Mouse (Mus musculus) forebrain, embryonic 16.5 days (tissue): ENCODE results near the gene D930020B18Rik. TPM values are rescaled to one million over a fixed set of nuclear protein-coding genes. Genes with fewer than 3 reads are reported as not detected.

ENCODE experiments used
- ATAC-seq: fragments of 200-750 bp; cut with Nextera tagmentation; 2 replicates; pipeline ENCODE4 v1.8.0; 2017; ENCODE audit warnings: mild to moderate bottlenecking, moderate library complexity
- H3K27ac ChIP-seq: fragments of 300-500 bp; sonication (generic); 2 replicates; pipeline ENCODE4 v1.5.1; 2014; ENCODE audit warnings: low read length, control low read depth
- H3K27me3 ChIP-seq: fragments of 300-500 bp; sonication (generic); replicated peaks from 2 replicates; pipeline ENCODE4 v1.6.1; 2014; ENCODE audit warnings: low read length; ENCODE audit not compliant: control insufficient read depth, insufficient read depth
- H3K36me3 ChIP-seq: fragments of 300-500 bp; sonication (generic); 2 replicates; pipeline ENCODE4 v1.6.1; 2014; ENCODE audit not compliant: control insufficient read depth, insufficient read depth
- H3K4me1 ChIP-seq: fragments of 300-500 bp; sonication (generic); replicated peaks from 2 replicates; pipeline ENCODE4 v1.6.1; 2014; ENCODE audit warnings: low read length; ENCODE audit not compliant: control insufficient read depth, insufficient read depth
- H3K4me2 ChIP-seq: fragments of 300-500 bp; sonication (generic); 2 replicates; pipeline ENCODE4 v1.6.1; 2014; ENCODE audit warnings: mild to moderate bottlenecking, low read length, control low read depth
- H3K4me3 ChIP-seq: fragments of 300-500 bp; sonication (generic); replicated peaks from 2 replicates; pipeline ENCODE4 v1.5.1; 2014; ENCODE audit warnings: mild to moderate bottlenecking, low read length, control low read depth
- H3K9ac ChIP-seq: fragments of 300-500 bp; sonication (generic); replicated peaks from 2 replicates; pipeline ENCODE4 v1.6.1; 2014; ENCODE audit warnings: low read depth, low read length, control low read depth
- H3K9me3 ChIP-seq: fragments of 300-500 bp; sonication (generic); 2 replicates; pipeline ENCODE4 v1.6.1; 2016; ENCODE audit warnings: low read length; ENCODE audit not compliant: control insufficient read depth
- WGBS: fragments of 180-500 bp; shearing (Covaris S2); extraction: QIAGEN DNeasy Blood & Tissue Kit; methylation state at CpG from one replicate; pipeline ENCODE4 v1.1.7; 2014; 5-methylcytosine and 5-hydroxymethylcytosine counted together
- polyA plus RNA-seq: library from polyadenylated mRNA; unstranded; fragments of >200 nt; fragmentation: Nextera tagmentation; extraction: Ambion mirVana; gene quantifications from 2 replicates; pipeline ENCODE4 v1.2.1, GENCODE M21; 2015

D930020B18Rik gene
- polyA plus RNA-seq, 1 experiment from 2014 or later: 0.27 TPM

DNA sequence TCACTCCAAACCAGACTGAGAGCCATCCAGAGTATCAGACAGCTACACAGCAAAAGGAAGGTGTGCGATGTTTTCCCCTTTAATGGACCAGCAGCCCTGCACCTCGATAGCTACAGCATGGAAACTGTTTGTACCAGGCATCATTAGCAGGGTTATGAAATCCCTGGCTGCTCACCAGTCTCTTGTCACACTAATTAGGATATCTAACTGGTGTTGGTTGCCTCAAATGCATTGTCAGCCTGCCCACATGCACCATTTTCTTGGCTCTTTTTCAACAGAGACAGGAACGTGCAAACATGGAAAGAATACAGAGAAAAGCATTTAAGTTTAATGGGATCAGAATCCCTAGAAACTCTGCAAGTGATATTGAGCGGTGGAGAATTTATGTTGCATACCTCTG is 14.5 kb downstream of the D930020B18Rik start:
- no peaks in the 10 kb centered on the region for H3K4me1 ChIP-seq
- peak; percentile 33; the same call in 1 of the 2 replicates for ATAC-seq
- H3K9ac ChIP-seq: no peak overlapping the region
- H3K4me3 ChIP-seq: no peak overlapping the region
- no peak overlapping the region for H3K27ac ChIP-seq
- H3K4me2 ChIP-seq: no peak overlapping the region
- no peaks in the 10 kb centered on the region for H3K36me3 ChIP-seq
- H3K27me3 ChIP-seq: no peaks in the 10 kb centered on the region
- 60% methylated on average over 4 of the region's 4 CpGs for WGBS
- no peaks in the 10 kb centered on the region for H3K9me3 ChIP-seq

DNA sequence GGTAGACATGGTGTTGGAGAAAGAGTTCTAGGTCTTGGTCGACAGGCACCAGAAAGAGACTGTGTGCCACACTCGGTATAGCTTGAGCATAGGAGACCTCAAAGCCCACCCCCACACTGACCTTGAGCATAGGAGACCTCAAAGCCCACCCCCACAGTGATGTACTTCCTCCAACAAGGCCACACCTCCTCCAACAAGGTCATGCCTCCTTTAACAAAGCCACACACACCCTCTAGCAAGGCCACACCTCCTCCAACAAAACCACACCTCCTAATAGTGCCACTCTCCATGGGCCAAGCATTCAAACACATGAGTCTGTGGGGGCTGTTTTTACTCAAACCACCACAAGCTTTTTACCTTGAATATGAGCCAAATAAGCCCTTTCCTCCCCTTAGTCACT is 21.3 kb downstream of the D930020B18Rik start:
- no peak for ATAC-seq
- no peaks in the 10 kb centered on the region for H3K9me3 ChIP-seq
- H3K27ac ChIP-seq: no peak overlapping the region
- H3K27me3 ChIP-seq: no peaks in the 10 kb centered on the region
- no peaks in the 10 kb centered on the region for H3K36me3 ChIP-seq
- H3K4me3 ChIP-seq: no peak overlapping the region
- no peak overlapping the region for H3K9ac ChIP-seq
- 93% methylated on average over 2 of the region's 2 CpGs for WGBS
- H3K4me2 ChIP-seq: no peak overlapping the region
- H3K4me1 ChIP-seq: no peaks in the 10 kb centered on the region; the same call in 1 of the 2 replicates

DNA sequence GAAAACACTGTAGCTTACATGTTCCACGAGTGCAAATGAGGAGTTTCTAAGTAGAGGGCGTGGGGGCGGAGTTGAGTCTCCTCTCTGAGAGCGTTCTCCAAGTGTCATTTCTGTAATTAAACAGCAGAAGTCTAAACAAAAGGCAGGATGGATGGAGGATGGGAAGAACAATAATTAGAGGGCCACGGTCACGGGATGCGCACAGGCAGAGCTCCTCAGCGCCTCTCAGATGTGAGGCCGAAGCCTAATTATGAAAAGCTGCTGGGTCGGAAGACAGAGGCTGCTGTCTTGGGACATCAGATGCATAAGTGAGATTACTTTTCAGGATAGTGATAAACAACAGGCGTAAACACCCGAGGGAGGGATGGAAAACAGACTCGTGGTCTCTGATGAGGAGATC is 22.2 kb downstream of the D930020B18Rik start:
- ATAC-seq: 0 out of 2 replicates have a peak, but pooled peaks have one; percentile 12
- H3K27ac ChIP-seq: no peak overlapping the region
- H3K4me1 ChIP-seq: no peaks in the 10 kb centered on the region; the same call in 1 of the 2 replicates
- H3K36me3 ChIP-seq: no peaks in the 10 kb centered on the region
- H3K9me3 ChIP-seq: no peaks in the 10 kb centered on the region
- WGBS: 35% methylated on average over 13 of the region's 13 CpGs
- no peak overlapping the region for H3K4me2 ChIP-seq
- no peak overlapping the region for H3K9ac ChIP-seq
- no peak overlapping the region for H3K4me3 ChIP-seq
- no peaks in the 10 kb centered on the region for H3K27me3 ChIP-seq

DNA sequence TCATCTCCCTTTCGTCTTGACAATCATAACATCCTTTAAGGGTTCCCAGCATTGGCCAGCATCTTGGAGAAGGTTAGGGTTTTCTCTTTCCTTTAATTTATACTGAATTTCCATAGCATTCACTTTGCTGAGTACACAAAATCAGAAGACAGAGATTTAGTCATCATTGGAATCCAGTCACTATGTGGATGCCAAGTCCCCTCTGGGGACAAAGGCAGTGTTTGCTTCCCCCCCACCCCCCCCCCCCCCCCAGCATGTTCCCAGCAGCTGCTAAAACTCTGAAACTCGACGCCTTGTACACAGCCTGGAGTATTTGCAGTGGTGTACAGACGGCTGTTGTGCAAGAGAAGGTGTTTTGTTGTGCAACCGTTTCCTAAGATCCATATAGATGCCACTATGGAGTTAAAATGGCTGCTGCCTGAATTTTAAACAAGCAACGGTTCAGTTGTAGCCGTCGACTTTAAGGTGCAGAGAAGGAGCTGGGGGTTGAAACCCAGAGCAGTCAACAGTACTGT is 24.3 kb downstream of the D930020B18Rik start:
- ATAC-seq: no peak
- H3K9ac ChIP-seq: no peak overlapping the region
- H3K27me3 ChIP-seq: no peaks in the 10 kb centered on the region
- no peak overlapping the region for H3K4me3 ChIP-seq
- H3K36me3 ChIP-seq: no peaks in the 10 kb centered on the region
- 71% methylated on average over 8 of the region's 8 CpGs for WGBS
- no peaks in the 10 kb centered on the region for H3K9me3 ChIP-seq
- H3K4me2 ChIP-seq: no peak overlapping the region
- no peak overlapping the region for H3K27ac ChIP-seq
- no peaks in the 10 kb centered on the region; the same call in 1 of the 2 replicates for H3K4me1 ChIP-seq

DNA sequence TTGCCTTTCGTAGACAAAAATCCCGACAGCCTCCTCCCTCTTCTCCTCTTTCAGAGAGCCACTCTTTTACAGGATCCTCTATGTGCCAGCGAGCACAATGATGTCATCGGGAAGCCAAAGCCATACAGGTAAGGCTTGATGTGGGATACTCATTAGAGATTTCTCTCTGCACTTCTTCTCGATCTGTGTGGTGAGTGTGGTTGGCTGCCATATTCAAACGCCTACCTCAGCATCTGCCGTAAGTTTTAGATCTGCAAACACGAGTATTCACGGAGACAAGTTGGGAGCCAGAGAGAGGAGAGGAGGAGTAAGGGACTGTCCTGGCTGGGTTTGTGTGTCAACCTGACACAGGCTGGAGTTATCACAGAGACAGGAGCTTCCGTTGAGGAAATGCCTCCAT is 27.7 kb downstream of the D930020B18Rik start:
- H3K9me3 ChIP-seq: no peaks in the 10 kb centered on the region
- no peaks in the 10 kb centered on the region for H3K36me3 ChIP-seq
- no peaks in the 10 kb centered on the region for H3K27me3 ChIP-seq
- H3K9ac ChIP-seq: no peak overlapping the region
- no peak overlapping the region for H3K4me2 ChIP-seq
- no peaks in the 10 kb centered on the region for H3K4me1 ChIP-seq
- no peak overlapping the region for H3K4me3 ChIP-seq
- 88% methylated on average over 10 of the region's 10 CpGs for WGBS
- H3K27ac ChIP-seq: no peak overlapping the region
- ATAC-seq: no peak

DNA sequence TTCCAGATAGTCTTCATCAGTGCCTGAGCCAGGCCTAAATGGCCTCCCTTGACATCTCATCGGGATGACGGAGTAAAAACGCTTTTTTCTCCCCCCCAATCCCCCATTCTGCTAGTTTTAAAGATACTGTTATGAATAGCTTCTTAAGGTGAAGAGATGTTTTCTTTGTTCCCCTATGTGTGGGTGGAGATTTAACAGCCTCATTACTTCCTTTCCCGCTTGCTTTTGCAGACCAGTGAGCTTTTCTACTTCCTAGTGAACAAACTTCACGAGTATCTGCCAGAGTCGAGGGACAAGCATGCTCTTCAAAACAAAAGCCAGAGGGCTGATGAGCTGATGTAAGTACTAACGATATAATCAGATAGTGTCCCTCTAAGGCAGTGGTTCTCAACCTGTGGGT is 35.6 kb downstream of the D930020B18Rik start:
- Histone ChIP-seq H3K27me3 (no peaks in the 10 kb centered on the region), H3K9me3 (no peaks in the 10 kb centered on the region), H3K27ac (no peak overlapping the region), H3K9ac (no peak overlapping the region), H3K4me3 (no peak overlapping the region), H3K36me3 (no peaks in the 10 kb centered on the region), H3K4me1 (no peaks in the 10 kb centered on the region), H3K4me2 (no peak overlapping the region)
- ATAC-seq: no peak
- WGBS: 48% methylated on average over 7 of the region's 7 CpGs

DNA sequence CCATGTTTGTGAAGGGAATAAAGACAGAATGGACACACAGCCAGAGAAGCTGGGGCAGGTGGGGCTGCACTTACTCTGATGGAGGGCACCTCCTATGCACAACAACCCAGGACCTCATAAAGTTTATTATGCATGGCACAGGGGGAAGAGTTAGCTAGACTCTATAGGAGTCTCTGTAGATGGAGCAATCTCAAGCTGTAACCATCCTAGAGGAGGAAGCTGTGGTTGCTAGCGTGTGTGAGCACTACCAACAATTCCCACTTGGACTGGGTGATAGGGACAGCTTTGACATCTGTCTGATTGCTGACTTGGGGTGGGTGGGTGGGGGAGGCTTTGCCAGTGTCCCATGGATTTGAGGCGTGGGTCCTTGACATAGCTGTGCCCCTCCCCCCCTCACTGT is 39.5 kb downstream of the D930020B18Rik start:
- Histone ChIP-seq H3K4me2 (no peak overlapping the region), H3K27ac (no peak overlapping the region), H3K9me3 (no peaks in the 10 kb centered on the region), H3K4me1 (no peaks in the 10 kb centered on the region), H3K4me3 (no peak overlapping the region), H3K9ac (no peak overlapping the region), H3K36me3 (no peaks in the 10 kb centered on the region), H3K27me3 (no peaks in the 10 kb centered on the region)
- 87% methylated on average over 2 of the region's 2 CpGs for WGBS
- ATAC-seq: no peak

DNA sequence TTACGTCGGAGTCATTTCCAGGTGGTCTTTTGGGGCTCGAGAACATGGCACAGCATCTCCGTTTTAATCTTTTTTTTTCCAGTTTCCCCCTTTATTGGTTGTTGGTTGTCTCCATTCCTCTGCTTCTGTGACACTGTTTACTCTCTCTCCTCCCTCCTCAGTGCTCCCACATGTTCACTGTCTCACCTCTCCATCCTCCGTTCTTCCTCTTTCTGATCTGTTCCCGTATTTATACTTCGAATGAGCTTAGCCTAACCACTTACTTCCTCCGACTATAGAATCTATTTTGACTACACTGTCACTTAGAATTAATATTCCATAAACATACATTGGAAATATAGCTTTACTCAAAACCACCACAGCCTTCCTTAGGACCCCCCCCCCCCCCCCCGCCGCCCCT is 41.2 kb downstream of the D930020B18Rik start:
- H3K4me1 ChIP-seq: no peaks in the 10 kb centered on the region
- no peaks in the 10 kb centered on the region for H3K36me3 ChIP-seq
- H3K27me3 ChIP-seq: no peaks in the 10 kb centered on the region
- H3K9ac ChIP-seq: no peak overlapping the region
- ATAC-seq: no peak
- H3K4me3 ChIP-seq: no peak overlapping the region
- H3K9me3 ChIP-seq: no peaks in the 10 kb centered on the region
- 89% methylated on average over 8 of the region's 10 CpGs for WGBS
- no peak overlapping the region for H3K27ac ChIP-seq
- no peak overlapping the region for H3K4me2 ChIP-seq

DNA sequence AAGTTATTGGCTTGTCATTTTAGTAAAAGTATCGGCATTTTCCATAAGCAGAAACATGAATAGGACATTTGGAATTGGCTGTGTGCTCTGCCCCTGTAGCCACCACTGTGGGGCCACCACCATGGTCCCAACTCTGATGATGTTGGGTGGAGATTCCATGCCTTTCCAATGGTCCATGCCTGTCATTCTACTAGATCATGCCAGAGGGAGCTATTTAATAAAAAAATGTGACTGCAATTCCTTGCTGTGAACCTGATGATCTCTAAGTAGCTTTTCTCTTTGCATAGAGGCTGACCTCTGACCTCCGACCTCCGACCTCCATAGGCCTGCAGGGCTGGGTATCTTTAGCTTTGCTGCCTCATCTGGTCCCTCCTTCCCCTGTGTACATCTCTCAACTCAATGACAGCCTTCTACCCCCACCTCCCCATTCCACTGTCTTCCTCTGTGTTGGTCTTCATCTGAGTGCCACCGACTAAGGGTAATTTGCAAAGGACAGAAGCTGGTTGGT is 44.8 kb downstream of the D930020B18Rik start:
- no peaks in the 10 kb centered on the region for H3K27me3 ChIP-seq
- no peaks in the 10 kb centered on the region for H3K9me3 ChIP-seq
- no peak for ATAC-seq
- no peaks in the 10 kb centered on the region for H3K4me1 ChIP-seq
- no peaks in the 10 kb centered on the region for H3K36me3 ChIP-seq
- H3K9ac ChIP-seq: no peak overlapping the region
- H3K27ac ChIP-seq: no peak overlapping the region
- no peak overlapping the region for H3K4me3 ChIP-seq
- 87% methylated on average over 4 of the region's 4 CpGs for WGBS
- H3K4me2 ChIP-seq: no peak overlapping the region

DNA sequence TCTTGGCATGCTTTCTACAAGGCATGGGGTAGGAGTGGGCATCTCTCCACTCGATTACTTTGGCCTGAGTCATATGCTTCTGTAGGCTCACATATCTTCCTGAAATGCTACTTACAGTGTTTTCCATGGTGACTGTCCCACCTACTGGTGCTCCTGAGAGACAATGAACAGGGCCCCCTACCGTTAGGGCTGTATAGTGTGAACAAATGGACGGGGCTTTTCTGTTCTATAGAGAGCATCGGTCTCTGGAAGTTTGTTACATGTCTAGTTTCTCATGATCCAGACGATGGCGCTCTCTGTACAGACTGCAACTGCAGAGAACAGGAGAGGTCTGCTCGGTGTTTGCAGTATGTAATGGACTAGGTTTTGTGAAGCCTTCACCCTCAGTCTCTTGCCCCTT is 46.1 kb downstream of the D930020B18Rik start:
- no peaks in the 10 kb centered on the region for H3K4me1 ChIP-seq
- WGBS: 74% methylated on average over 7 of the region's 7 CpGs
- no peak for ATAC-seq

More for the DNA sequence above, 46.1 kb downstream of the D930020B18Rik start:
- H3K9ac ChIP-seq: no peak overlapping the region
- no peaks in the 10 kb centered on the region for H3K9me3 ChIP-seq
- H3K27ac ChIP-seq: no peak overlapping the region
- no peak overlapping the region for H3K4me3 ChIP-seq
- no peaks in the 10 kb centered on the region for H3K27me3 ChIP-seq
- H3K4me2 ChIP-seq: no peak overlapping the region
- no peaks in the 10 kb centered on the region for H3K36me3 ChIP-seq
